Mouse (Mus musculus): ENCODE measurements around the gene Patj. TPM values are rescaled to one million over a fixed set of nuclear protein-coding genes. Genes with fewer than 3 reads are reported as not detected.

The Patj gene
- polyA plus RNA-seq, 1 experiment from 2014 or later = 13.4 TPM

DNA sequence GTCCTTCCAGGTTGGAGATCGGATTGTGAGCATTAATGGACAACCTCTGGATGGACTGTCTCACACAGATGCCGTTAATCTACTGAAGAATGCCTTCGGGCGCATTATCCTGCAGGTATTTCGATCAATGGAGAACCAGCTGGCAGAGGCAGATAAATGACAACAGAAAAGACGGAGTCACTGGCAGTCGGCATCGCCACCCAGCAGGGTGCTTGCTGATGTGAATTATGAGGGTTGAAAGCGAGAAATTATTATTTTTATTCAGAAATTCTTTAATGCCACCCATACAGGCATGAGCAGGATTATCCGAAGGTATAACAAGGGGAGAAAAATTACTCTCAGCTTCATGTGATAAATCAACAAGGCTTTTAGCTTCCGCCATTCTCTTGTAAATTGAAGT, 292.5 kb downstream of the Patj start:
- no peak overlapping the region for H3K9ac ChIP-seq
- 83% methylated on average over 11 of the region's 11 CpGs for WGBS
- no peak overlapping the region for H3K4me3 ChIP-seq
- ATAC-seq (ENCODE audit: insufficient number of reproducible peaks, low FRiP score, low TSS enrichment, low read depth) = no peak
- H3K36me3 ChIP-seq = peaks cover 16% of the 10 kb centered on the region
- H3K9me3 ChIP-seq = no peaks in the 10 kb centered on the region
- H3K27ac ChIP-seq = no peak overlapping the region
- no peak overlapping the region for H3K4me2 ChIP-seq
- H3K4me1 ChIP-seq = no peaks in the 10 kb centered on the region
- H3K27me3 ChIP-seq = no peaks in the 10 kb centered on the region

DNA sequence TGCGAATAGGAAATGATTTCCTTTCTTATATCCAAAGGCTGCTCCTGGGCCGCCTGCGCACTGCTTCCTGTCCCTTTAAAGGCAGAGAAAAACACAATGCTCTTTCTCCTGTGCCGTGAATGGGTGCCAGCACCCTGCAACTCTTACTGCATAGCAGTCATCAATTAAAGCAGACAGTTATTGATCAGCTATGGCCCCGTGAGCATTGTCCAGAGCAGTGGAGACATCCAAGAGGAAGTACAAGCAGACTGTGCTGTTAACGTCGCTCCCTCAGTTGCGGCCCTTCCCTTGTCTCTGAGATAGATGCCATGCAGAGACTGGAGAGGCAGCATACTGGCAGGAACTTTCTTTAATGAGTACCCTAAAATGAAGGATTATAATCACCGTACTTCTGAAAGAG, 292.9 kb downstream of the Patj start:
- ATAC-seq (ENCODE audit: insufficient number of reproducible peaks, low FRiP score, low TSS enrichment, low read depth) = no peak
- no peaks in the 10 kb centered on the region for H3K27me3 ChIP-seq
- H3K27ac ChIP-seq = no peak overlapping the region
- 82% methylated on average over 9 of the region's 9 CpGs for WGBS
- H3K9ac ChIP-seq = no peak overlapping the region
- no peak overlapping the region for H3K4me2 ChIP-seq
- no peaks in the 10 kb centered on the region for H3K4me1 ChIP-seq
- H3K4me3 ChIP-seq = no peak overlapping the region
- H3K36me3 ChIP-seq = peaks cover 16% of the 10 kb centered on the region
- no peaks in the 10 kb centered on the region for H3K9me3 ChIP-seq

DNA sequence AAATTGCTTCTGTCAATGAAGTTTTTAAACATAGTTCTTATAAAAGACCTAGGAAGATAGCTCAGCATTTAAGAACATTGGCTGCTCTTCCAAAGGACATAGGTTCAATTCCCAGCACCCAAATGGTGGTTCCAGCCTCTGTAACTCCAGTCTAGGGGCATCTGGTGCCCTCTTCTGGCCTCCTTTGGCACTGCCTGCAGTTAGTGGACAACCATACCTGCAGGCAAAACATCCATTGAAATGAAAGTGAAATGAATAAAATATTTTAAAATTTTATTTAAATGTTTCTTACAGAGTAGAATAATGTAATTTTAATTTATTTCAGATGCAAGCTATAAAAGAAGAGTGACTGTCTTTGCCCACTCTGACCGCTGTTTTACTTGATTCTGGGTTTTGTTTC, 294.4 kb downstream of the Patj start:
- H3K4me1 ChIP-seq = no peaks in the 10 kb centered on the region
- no peak overlapping the region for H3K27ac ChIP-seq
- H3K27me3 ChIP-seq = no peaks in the 10 kb centered on the region
- ATAC-seq (ENCODE audit: insufficient number of reproducible peaks, low FRiP score, low TSS enrichment, low read depth) = no peak
- WGBS = 61% methylated on average over 1 of the region's 1 CpGs
- no peaks in the 10 kb centered on the region for H3K9me3 ChIP-seq
- no peak overlapping the region for H3K4me3 ChIP-seq
- H3K36me3 ChIP-seq = peaks cover 16% of the 10 kb centered on the region
- H3K4me2 ChIP-seq = no peak overlapping the region
- no peak overlapping the region for H3K9ac ChIP-seq

DNA sequence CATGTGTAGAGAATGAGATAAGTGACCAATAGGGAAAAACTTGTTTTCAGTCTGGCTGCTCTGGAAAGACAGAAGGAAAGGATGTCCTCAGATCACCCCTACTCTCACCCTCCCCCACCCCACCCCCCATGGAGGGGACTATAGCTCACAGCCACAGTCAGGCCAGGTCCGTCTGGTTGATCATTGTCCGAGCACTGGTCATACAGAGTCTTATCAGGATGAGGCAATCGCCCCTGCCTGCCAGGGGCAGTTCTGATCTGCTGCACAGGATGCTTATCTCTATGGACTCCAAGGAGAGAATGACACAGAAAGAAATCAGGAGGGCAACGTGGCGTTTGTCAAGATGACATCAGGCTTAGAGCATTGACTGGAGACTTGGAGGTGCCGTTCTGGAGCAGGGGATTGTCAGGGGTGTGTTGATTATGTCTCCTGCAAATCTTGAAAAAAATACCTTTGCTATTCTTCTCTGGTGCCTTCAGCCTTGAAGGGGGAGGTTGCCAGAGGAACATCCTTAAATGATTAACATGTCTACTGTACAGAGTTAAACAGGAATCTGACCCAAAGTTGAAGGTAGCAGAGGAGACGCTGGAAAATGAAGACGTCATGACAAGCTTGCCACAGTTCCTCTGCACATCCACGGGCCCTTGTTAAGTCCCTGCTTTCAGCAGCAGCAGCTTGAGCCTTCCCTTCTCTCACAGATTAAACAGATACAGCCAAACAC, 298.0 kb downstream of the Patj start:
- H3K27me3 ChIP-seq = no peaks in the 10 kb centered on the region
- no peaks in the 10 kb centered on the region for H3K4me1 ChIP-seq
- WGBS = 59% methylated on average over 9 of the region's 9 CpGs
- no peak for ATAC-seq (ENCODE audit: insufficient number of reproducible peaks, low FRiP score, low TSS enrichment, low read depth)
- H3K4me3 ChIP-seq = no peak overlapping the region
- H3K27ac ChIP-seq = no peak overlapping the region
- H3K9me3 ChIP-seq = no peaks in the 10 kb centered on the region
- H3K9ac ChIP-seq = no peak overlapping the region
- H3K36me3 ChIP-seq = peaks cover 10% of the 10 kb centered on the region
- no peak overlapping the region for H3K4me2 ChIP-seq

DNA sequence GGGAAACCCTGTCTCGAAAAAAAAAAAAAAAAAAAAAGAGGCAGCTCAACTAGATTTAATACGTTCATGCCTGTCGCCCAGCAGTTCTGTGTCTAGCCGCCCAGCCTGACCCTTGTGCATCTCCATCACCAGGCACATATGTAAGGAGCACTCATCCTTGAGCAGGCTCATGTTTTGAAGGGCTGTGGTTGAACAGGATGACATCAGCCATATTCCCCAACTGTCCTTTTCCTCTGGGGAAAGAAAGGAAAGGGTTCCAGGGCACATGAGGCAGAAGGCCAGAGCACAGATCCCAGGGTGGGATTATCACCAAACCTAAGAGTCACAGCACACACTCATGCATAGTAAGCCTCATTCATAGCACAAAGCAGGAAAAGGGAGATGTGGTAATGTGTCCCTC, 302.3 kb downstream of the Patj start:
- Histone ChIP-seq H3K9ac (no peak overlapping the region), H3K4me2 (no peak overlapping the region), H3K9me3 (no peaks in the 10 kb centered on the region), H3K27me3 (no peaks in the 10 kb centered on the region), H3K4me3 (no peak overlapping the region), H3K27ac (no peak overlapping the region), H3K36me3 (no peaks in the 10 kb centered on the region), H3K4me1 (peaks cover 7% of the 10 kb centered on the region)
- no peak for ATAC-seq (ENCODE audit: insufficient number of reproducible peaks, low FRiP score, low TSS enrichment, low read depth)
- WGBS = 78% methylated on average over 4 of the region's 4 CpGs

DNA sequence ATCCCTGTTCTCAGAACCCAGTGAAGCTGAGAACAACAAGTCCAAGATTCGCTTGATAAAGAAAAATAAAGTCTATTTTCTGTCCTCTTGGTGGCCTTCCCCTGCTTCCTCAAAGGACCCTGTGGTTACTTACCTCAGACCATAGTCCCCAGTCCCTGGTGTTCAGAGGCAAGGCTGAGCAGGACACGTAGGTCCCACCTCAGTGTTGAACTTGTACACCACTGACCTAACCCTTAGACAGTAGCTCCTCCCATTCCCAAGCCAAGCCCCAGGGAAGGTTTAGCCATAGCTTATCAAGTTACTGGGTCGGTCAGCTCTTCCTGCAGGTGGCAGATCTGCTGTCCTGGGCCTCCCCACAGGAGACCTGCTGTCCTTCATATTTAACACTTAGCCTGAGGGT, 303.3 kb downstream of the Patj start:
- ATAC-seq (ENCODE audit: insufficient number of reproducible peaks, low FRiP score, low TSS enrichment, low read depth) = no peak
- peaks cover 7% of the 10 kb centered on the region for H3K4me1 ChIP-seq
- WGBS = 62% methylated on average over 3 of the region's 3 CpGs
- H3K9me3 ChIP-seq = no peaks in the 10 kb centered on the region
- no peak overlapping the region for H3K4me3 ChIP-seq
- no peak overlapping the region for H3K27ac ChIP-seq
- no peak overlapping the region for H3K9ac ChIP-seq
- no peaks in the 10 kb centered on the region for H3K36me3 ChIP-seq
- no peak overlapping the region for H3K4me2 ChIP-seq
- H3K27me3 ChIP-seq = no peaks in the 10 kb centered on the region

DNA sequence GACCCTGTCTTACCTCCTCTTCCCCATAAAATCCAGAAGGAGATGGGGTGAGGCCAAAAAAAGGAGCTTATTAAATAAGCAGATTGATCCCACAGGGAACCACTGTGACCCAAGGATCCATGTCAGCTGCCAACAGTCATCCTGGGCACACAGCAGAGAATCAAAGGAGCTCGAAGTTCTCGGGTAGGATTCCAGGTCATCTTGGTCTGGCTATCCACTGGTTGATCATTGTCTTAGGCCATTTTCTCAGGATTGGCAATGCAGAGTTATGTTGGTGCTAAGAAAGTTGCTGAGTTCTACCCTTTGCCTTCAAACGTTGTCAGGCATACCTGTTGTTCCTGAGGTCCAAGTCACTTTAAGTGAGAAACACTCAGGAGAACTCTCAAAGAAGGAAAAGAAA, 304.6 kb downstream of the Patj start:
- H3K4me1 ChIP-seq = peaks cover 7% of the 10 kb centered on the region
- no peak overlapping the region for H3K4me2 ChIP-seq
- H3K27ac ChIP-seq = no peak overlapping the region
- no peaks in the 10 kb centered on the region for H3K9me3 ChIP-seq
- no peaks in the 10 kb centered on the region for H3K36me3 ChIP-seq
- no peak for ATAC-seq (ENCODE audit: insufficient number of reproducible peaks, low FRiP score, low TSS enrichment, low read depth)
- H3K9ac ChIP-seq = no peak overlapping the region
- no peaks in the 10 kb centered on the region for H3K27me3 ChIP-seq
- H3K4me3 ChIP-seq = no peak overlapping the region
- 88% methylated on average over 3 of the region's 3 CpGs for WGBS

DNA sequence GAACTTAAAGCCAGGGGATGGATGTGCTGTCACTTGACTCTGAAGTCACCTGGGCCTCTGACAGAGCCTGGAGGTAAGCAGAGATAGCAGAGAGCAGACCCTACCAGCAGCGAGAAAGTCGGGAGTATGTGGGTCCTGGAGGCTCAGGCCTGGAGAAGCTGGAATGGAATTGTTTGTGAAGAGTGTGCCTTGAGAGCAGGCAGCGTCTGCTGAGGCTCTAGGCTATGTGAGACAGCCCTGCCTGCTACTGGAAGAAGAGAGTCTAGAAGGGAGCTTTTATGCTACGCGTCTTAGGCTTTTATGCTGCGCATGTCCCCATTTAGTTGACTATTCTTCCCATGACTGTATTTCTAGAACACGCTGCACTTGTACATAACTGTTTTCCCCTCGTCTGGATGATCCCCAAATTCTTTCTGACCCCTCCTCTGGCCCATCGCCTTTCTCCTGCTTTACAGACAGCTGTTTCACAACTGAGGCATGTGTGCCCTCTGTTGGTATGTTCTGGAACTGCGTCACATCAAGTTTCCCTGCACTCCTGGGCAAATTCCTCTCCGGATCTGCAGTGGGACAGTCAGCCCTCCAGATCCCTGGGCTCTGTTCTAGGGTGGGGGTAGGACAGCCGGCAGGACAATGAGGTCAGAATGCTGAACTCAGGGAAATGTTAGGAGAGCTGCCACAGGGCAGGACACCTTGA, 306.8 kb downstream of the Patj start:
- H3K27ac ChIP-seq = no peak overlapping the region

DNA sequence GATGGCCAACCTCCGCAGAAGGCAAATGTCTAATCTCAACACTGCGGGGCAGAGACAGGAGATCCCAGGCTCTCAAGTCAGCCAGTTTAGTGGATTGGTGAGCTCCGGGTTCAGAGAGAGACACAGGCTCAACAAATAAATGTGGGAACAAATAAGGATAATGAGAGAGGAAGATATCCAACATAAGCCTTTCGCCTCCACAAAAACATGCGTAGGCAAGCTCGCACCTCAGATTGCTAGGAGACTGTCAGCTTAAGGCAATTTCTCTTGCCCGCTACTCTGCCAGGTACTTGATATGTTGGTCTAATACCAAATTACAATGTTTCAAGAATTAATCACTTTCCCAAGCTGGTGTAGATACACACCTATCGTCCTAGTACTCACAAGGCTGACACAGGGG, 315.3 kb downstream of the Patj start:
- Histone ChIP-seq H3K4me3 (no peak overlapping the region), H3K27ac (no peak overlapping the region), H3K9me3 (no peaks in the 10 kb centered on the region), H3K4me1 (no peaks in the 10 kb centered on the region), H3K4me2 (no peak overlapping the region), H3K9ac (no peak overlapping the region), H3K27me3 (no peaks in the 10 kb centered on the region), H3K36me3 (no peaks in the 10 kb centered on the region)
- 86% methylated on average over 8 of the region's 8 CpGs for WGBS
- no peak for ATAC-seq (ENCODE audit: insufficient number of reproducible peaks, low FRiP score, low TSS enrichment, low read depth)

More for the DNA sequence above, 306.8 kb downstream of the Patj start:
- no peaks in the 10 kb centered on the region for H3K9me3 ChIP-seq
- no peaks in the 10 kb centered on the region for H3K27me3 ChIP-seq
- no peak overlapping the region for H3K4me3 ChIP-seq
- H3K9ac ChIP-seq = no peak overlapping the region
- peak overlapping the region; percentile 32; the same call in 1 of the 2 replicates for H3K4me2 ChIP-seq
- H3K4me1 ChIP-seq = peaks cover 7% of the 10 kb centered on the region
- H3K36me3 ChIP-seq = no peaks in the 10 kb centered on the region
- 24% methylated on average over 12 of the region's 12 CpGs for WGBS
- ATAC-seq (ENCODE audit: insufficient number of reproducible peaks, low FRiP score, low TSS enrichment, low read depth) = 0 out of 2 replicates have a peak, but pooled peaks have one; percentile 36

DNA sequence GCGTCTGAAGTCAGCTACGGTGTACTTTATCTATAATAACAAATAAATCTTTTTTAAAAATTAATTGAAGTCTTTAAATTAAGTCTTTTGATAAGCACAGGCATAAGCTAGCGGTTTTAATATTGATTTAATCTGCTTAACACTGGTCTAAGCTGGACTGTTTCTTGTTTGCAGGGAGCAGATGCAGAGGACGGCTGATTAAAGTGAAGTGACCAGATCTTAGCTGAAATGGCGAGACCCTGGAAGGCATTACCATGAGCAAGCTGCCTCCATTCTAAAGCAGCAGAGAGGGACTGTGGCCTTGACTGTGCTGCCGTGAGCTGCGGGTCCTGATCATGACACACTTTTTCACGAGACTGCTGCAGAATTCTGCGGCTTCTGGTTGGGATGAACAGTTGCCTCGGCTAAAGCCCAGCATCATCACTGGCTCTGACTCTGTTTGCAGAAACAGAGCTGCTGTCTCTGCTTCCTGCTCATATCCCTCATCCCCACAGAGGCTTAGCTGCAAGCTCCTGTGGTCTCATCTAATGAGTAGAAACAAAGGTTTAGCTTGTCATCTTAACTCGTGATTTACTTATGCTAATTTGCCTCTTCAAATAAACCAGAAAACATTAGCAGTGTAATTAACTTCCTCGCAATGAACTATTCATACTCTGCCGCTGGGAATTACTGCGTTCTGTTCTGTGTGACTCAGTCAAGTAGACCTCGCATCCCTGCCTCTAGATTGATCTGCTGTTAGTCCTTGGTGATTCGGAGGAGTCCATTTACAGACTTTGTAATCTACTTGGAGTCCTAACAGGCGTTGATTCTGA, 322.4 kb downstream of the Patj start:
- WGBS = 81% methylated on average over 17 of the region's 17 CpGs
- H3K9ac ChIP-seq = no peak overlapping the region
- H3K4me2 ChIP-seq = no peak overlapping the region
- no peaks in the 10 kb centered on the region for H3K9me3 ChIP-seq
- H3K36me3 ChIP-seq = no peaks in the 10 kb centered on the region
- H3K4me3 ChIP-seq = no peak overlapping the region
- no peaks in the 10 kb centered on the region for H3K4me1 ChIP-seq
- no peaks in the 10 kb centered on the region for H3K27me3 ChIP-seq
- ATAC-seq (ENCODE audit: insufficient number of reproducible peaks, low FRiP score, low TSS enrichment, low read depth) = no peak
- no peak overlapping the region for H3K27ac ChIP-seq

DNA sequence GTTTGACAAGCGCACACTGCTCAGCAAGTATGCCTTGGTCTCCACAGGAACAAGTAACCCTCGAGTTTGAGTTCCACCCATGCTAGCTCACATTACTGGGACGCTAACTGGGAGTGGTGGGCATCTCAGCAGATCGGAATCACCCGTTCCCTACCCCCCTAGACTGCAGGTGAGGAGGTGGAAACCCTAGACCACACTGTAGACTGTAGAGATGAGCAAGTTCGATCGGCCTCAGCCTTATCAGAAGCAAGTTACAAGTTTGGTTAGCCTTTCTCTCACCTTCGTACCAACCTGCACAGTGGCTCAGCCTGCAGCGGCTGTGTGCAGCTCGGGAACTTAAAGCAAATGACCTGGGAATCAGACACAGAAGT, 322.9 kb downstream of the Patj start:
- Histone ChIP-seq H3K27me3 (no peaks in the 10 kb centered on the region), H3K4me2 (no peak overlapping the region), H3K4me3 (no peak overlapping the region), H3K36me3 (no peaks in the 10 kb centered on the region), H3K4me1 (no peaks in the 10 kb centered on the region), H3K9me3 (no peaks in the 10 kb centered on the region), H3K27ac (no peak overlapping the region), H3K9ac (no peak overlapping the region)
- 78% methylated on average over 10 of the region's 10 CpGs for WGBS
- no peak for ATAC-seq (ENCODE audit: insufficient number of reproducible peaks, low FRiP score, low TSS enrichment, low read depth)

DNA sequence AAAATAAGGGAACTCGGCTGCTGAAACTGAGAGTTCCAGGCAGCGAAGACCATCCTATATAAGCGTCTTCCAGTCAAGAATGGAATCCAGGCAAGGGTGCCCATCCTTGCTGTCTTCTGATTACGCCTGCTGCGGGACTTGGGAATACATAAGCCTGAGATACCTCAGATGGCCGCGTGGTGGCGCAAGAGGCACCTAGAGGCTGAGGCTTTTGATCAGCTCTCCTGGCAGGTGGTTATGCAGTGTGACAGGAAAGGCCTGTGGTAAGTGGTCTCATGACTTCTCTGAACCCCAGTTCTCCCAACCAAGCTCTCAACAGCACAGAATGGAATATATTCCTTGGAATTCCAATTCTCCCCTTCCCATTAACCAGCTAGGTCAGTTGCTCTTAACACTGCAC, 326.9 kb downstream of the Patj start:
- H3K27me3 ChIP-seq = peaks cover 9% of the 10 kb centered on the region; the same call in 1 of the 2 replicates
- ATAC-seq (ENCODE audit: insufficient number of reproducible peaks, low FRiP score, low TSS enrichment, low read depth) = no peak
- H3K4me1 ChIP-seq = peaks cover 11% of the 10 kb centered on the region
- H3K27ac ChIP-seq = no peak overlapping the region
- no peak overlapping the region for H3K4me2 ChIP-seq
- H3K4me3 ChIP-seq = no peak overlapping the region
- WGBS = 13% methylated on average over 8 of the region's 8 CpGs
- H3K9me3 ChIP-seq = no peaks in the 10 kb centered on the region
- H3K36me3 ChIP-seq = no peaks in the 10 kb centered on the region
- H3K9ac ChIP-seq = no peak overlapping the region

All from limb, embryonic 15.5 days (tissue).